Mouse (Mus musculus): ENCODE data around the gene Sprtn.

The Sprtn gene

GRCm38 (mm10) chr8:124897386-124898250, at the start of gene Sprtn, which contains the start of gene Exoc8:
TSS of gene Sprtn (plus strand) at chr8:124897886.
TSS of gene Exoc8 (minus strand) at chr8:124897705.
- DNase-seq (ENCODE audit: extremely low spot score, low read depth, low spot score) = peak; percentile 73

- DNase-seq (ENCODE audit: extremely low spot score, low read depth, low spot score) = no peak
Measured at GRCm38 (mm10) chr8:124853511-124853910, 44.2 kb upstream of the Sprtn start.

GRCm38 (mm10) chr8:124859466-124859865, 38.2 kb upstream of the Sprtn start:
- DNase-seq (ENCODE audit: extremely low spot score, low read depth, low spot score) = no peak

- DNase-seq (ENCODE audit: extremely low spot score, low read depth, low spot score) = no peak
Measured at GRCm38 (mm10) chr8:124860188-124860587, 37.5 kb upstream of the Sprtn start.

- DNase-seq (ENCODE audit: extremely low spot score, low read depth, low spot score) = peak; percentile 62
Measured at GRCm38 (mm10) chr8:124862321-124863162, 35.1 kb upstream of the Sprtn start, which contains the start of the genes Gnpat and 2810004N23Rik. TSS of gene Gnpat (plus strand) at chr8:124863033. TSS of gene 2810004N23Rik (minus strand) at chr8:124863120.

GRCm38 (mm10) chr8:124863163-124863677, 34.5 kb upstream of the Sprtn start:
- no peak for DNase-seq (ENCODE audit: extremely low spot score, low read depth, low spot score)

GRCm38 (mm10) chr8:124863729-124864128, 34.0 kb upstream of the Sprtn start:
- no peak for DNase-seq (ENCODE audit: extremely low spot score, low read depth, low spot score)

GRCm38 (mm10) chr8:124866669-124867068, 31.0 kb upstream of the Sprtn start:
- DNase-seq (ENCODE audit: extremely low spot score, low read depth, low spot score) = no peak

GRCm38 (mm10) chr8:124867126-124867525, 30.6 kb upstream of the Sprtn start:
- no peak for DNase-seq (ENCODE audit: extremely low spot score, low read depth, low spot score)

GRCm38 (mm10) chr8:124869708-124870107, 28.0 kb upstream of the Sprtn start:
- DNase-seq (ENCODE audit: extremely low spot score, low read depth, low spot score) = no peak

GRCm38 (mm10) chr8:124871474-124871873, 26.2 kb upstream of the Sprtn start:
- no peak for DNase-seq (ENCODE audit: extremely low spot score, low read depth, low spot score)

- no peak for DNase-seq (ENCODE audit: extremely low spot score, low read depth, low spot score)
Measured at GRCm38 (mm10) chr8:124872081-124872480, 25.6 kb upstream of the Sprtn start.

GRCm38 (mm10) chr8:124872690-124873089, 25.0 kb upstream of the Sprtn start:
- no peak for DNase-seq (ENCODE audit: extremely low spot score, low read depth, low spot score)

- DNase-seq (ENCODE audit: extremely low spot score, low read depth, low spot score) = no peak
Measured at GRCm38 (mm10) chr8:124878141-124878540, 19.5 kb upstream of the Sprtn start.

- no peak for DNase-seq (ENCODE audit: extremely low spot score, low read depth, low spot score)
Measured at GRCm38 (mm10) chr8:124878946-124879526, 18.6 kb upstream of the Sprtn start.

GRCm38 (mm10) chr8:124888385-124888784, 9.3 kb upstream of the Sprtn start:
- DNase-seq (ENCODE audit: extremely low spot score, low read depth, low spot score) = no peak

- no peak for DNase-seq (ENCODE audit: extremely low spot score, low read depth, low spot score)
Measured at GRCm38 (mm10) chr8:124892596-124892995, 5.1 kb upstream of the Sprtn start.

- no peak for DNase-seq (ENCODE audit: extremely low spot score, low read depth, low spot score)
Measured at GRCm38 (mm10) chr8:124896010-124896631, 1.6 kb upstream of the Sprtn start.

GRCm38 (mm10) chr8:124896632-124897385, 877 bp upstream of the Sprtn start:
- DNase-seq (ENCODE audit: extremely low spot score, low read depth, low spot score) = no peak

Measured in hindlimb bud, embryonic 11.5 days (tissue).